Mouse (Mus musculus): ENCODE measurements around the gene Grin2a. TPM values are rescaled to one million over a fixed set of nuclear protein-coding genes. Genes with fewer than 3 reads are reported as not detected.

Grin2a gene
- polyA plus RNA-seq, 1 experiment from 2014 or later, result 0.72 TPM

GRCm38 (mm10) chr16:9571793-9572192, 423.6 kb downstream of the Grin2a start:
- WGBS, result 54% methylated on average over 1 of the region's 1 CpGs
- Histone ChIP-seq H3K27me3 (replicated peaks; ENCODE audit: low read depth, poor library complexity, severe bottlenecking) (no peaks in the 10 kb centered on the region), H3K4me3 (no peak overlapping the region), H3K4me1 (no peaks in the 10 kb centered on the region), H3K9me3 (no peaks in the 10 kb centered on the region), H3K36me3 (replicated peaks) (no peaks in the 10 kb centered on the region), H3K27ac (replicated peaks) (no peak overlapping the region)
- no peak for DNase-seq (ENCODE audit: low spot score)

GRCm38 (mm10) chr16:9567286-9567685, 428.1 kb downstream of the Grin2a start:
- WGBS, result 74% methylated on average over 2 of the region's 2 CpGs
- DNase-seq (ENCODE audit: low spot score), result no peak
- Histone ChIP-seq H3K9me3 (no peaks in the 10 kb centered on the region), H3K4me3 (no peak overlapping the region), H3K36me3 (replicated peaks) (no peaks in the 10 kb centered on the region), H3K27me3 (replicated peaks; ENCODE audit: low read depth, poor library complexity, severe bottlenecking) (no peaks in the 10 kb centered on the region), H3K27ac (replicated peaks) (no peak overlapping the region), H3K4me1 (no peaks in the 10 kb centered on the region)

GRCm38 (mm10) chr16:9561816-9562215, 433.5 kb downstream of the Grin2a start:
- H3K27me3 ChIP-seq (replicated peaks; ENCODE audit: low read depth, poor library complexity, severe bottlenecking), result no peaks in the 10 kb centered on the region
- no peaks in the 10 kb centered on the region for H3K9me3 ChIP-seq
- no peak overlapping the region for H3K27ac ChIP-seq (replicated peaks)
- H3K4me1 ChIP-seq, result peaks cover 5% of the 10 kb centered on the region; the same call in 1 of the 2 replicates
- H3K4me3 ChIP-seq, result no peak overlapping the region
- H3K36me3 ChIP-seq (replicated peaks), result no peaks in the 10 kb centered on the region
- no peak for DNase-seq (ENCODE audit: low spot score)
- 10% methylated on average over 1 of the region's 1 CpGs for WGBS

- 0 out of 2 replicates have a peak, but pooled peaks cover 2% of the 10 kb centered on the region for H3K27me3 ChIP-seq (replicated peaks; ENCODE audit: low read depth, poor library complexity, severe bottlenecking)
- H3K4me1 ChIP-seq, result peaks cover 10% of the 10 kb centered on the region
- WGBS, result 91% methylated on average over 5 of the region's 5 CpGs
- DNase-seq (ENCODE audit: low spot score), result no peak
- no peak overlapping the region for H3K4me3 ChIP-seq
- no peak overlapping the region for H3K27ac ChIP-seq (replicated peaks)
- H3K9me3 ChIP-seq, result no peaks in the 10 kb centered on the region
- H3K36me3 ChIP-seq (replicated peaks), result no peaks in the 10 kb centered on the region
Observed at GRCm38 (mm10) chr16:9535196-9535595, 460.2 kb downstream of the Grin2a start.

GRCm38 (mm10) chr16:9533564-9534332, 461.6 kb downstream of the Grin2a start:
- Histone ChIP-seq H3K27ac (replicated peaks) (no peak overlapping the region), H3K4me1 (peaks cover 10% of the 10 kb centered on the region)
- peak; percentile 14 for DNase-seq (ENCODE audit: low spot score)

GRCm38 (mm10) chr16:9532843-9533532, 462.4 kb downstream of the Grin2a start:
- H3K4me3 ChIP-seq, result no peak overlapping the region
- H3K36me3 ChIP-seq (replicated peaks), result no peaks in the 10 kb centered on the region
- H3K27me3 ChIP-seq (replicated peaks; ENCODE audit: low read depth, poor library complexity, severe bottlenecking), result 0 out of 2 replicates have a peak, but pooled peaks cover 2% of the 10 kb centered on the region
- H3K4me1 ChIP-seq, result peaks cover 10% of the 10 kb centered on the region
- no peak for DNase-seq (ENCODE audit: low spot score)
- no peak overlapping the region for H3K27ac ChIP-seq (replicated peaks)
- 86% methylated on average over 6 of the region's 6 CpGs for WGBS
- no peaks in the 10 kb centered on the region for H3K9me3 ChIP-seq

More at GRCm38 (mm10) chr16:9533564-9534332, 461.6 kb downstream of the Grin2a start:
- Histone ChIP-seq H3K9me3 (no peaks in the 10 kb centered on the region), H3K27me3 (replicated peaks; ENCODE audit: low read depth, poor library complexity, severe bottlenecking) (0 out of 2 replicates have a peak, but pooled peaks cover 2% of the 10 kb centered on the region), H3K36me3 (replicated peaks) (no peaks in the 10 kb centered on the region), H3K4me3 (no peak overlapping the region)
- WGBS, result 38% methylated on average over 9 of the region's 9 CpGs

GRCm38 (mm10) chr16:9527214-9527613, 468.1 kb downstream of the Grin2a start:
- H3K9me3 ChIP-seq, result peaks cover 5% of the 10 kb centered on the region; the same call in 1 of the 2 replicates
- no peak for DNase-seq (ENCODE audit: low spot score)
- H3K4me3 ChIP-seq, result no peak overlapping the region
- H3K27ac ChIP-seq (replicated peaks), result no peak overlapping the region
- 85% methylated on average over 5 of the region's 5 CpGs for WGBS
- 0 out of 2 replicates have a peak, but pooled peaks cover 2% of the 10 kb centered on the region for H3K27me3 ChIP-seq (replicated peaks; ENCODE audit: low read depth, poor library complexity, severe bottlenecking)
- H3K4me1 ChIP-seq, result no peaks in the 10 kb centered on the region
- H3K36me3 ChIP-seq (replicated peaks), result no peaks in the 10 kb centered on the region

- Histone ChIP-seq H3K4me1 (no peaks in the 10 kb centered on the region), H3K36me3 (replicated peaks) (no peaks in the 10 kb centered on the region), H3K27me3 (replicated peaks; ENCODE audit: low read depth, poor library complexity, severe bottlenecking) (no peaks in the 10 kb centered on the region), H3K27ac (replicated peaks) (no peak overlapping the region), H3K4me3 (no peak overlapping the region), H3K9me3 (peaks cover 9% of the 10 kb centered on the region; the same call in 1 of the 2 replicates)
- DNase-seq (ENCODE audit: low spot score), result no peak
Observed at GRCm38 (mm10) chr16:9523314-9523713, 472.0 kb downstream of the Grin2a start.

Other genes with a start within 250 kb of the Grin2a start
- gene Rpl39l, start 174.7 kb upstream of the Grin2a start, polyA plus RNA-seq (2016; fragmentation: Nextera tagmentation; extraction: Ambion mirVana), result 0.30 TPM in 1 of 2 replicates, not detected in the other
- gene Atf7ip2, start 197.2 kb upstream of the Grin2a start, polyA plus RNA-seq (2016; fragmentation: Nextera tagmentation; extraction: Ambion mirVana), result 1.7 and 2.2 TPM in 2 replicates

All from embryonic facial prominence, embryonic 10.5 days (tissue).